Mouse (Mus musculus): ENCODE results near the gene Snapc3.

DNA sequence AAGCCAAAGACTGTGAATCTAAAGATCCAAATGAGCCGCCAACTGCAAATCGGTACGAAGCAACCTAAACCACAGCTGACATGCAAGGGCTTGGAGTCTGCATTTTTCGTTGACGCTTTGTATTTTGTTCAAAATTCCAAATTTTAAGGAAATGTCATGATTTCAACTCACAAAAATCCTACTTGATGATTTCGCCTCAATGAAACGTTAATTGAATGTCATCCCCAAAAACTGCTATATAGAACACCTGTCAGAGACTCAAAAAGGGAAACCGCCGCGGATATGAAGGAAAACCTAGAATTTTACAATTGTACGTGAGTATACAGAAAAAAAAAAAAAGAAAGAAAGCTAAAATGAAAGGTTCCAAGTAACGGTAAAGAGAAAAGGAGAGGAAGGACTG is 67.7 kb downstream of the Snapc3 start:
- no peak for TF ChIP-seq CTCF (IDR thresholded peaks at IDR 0.05; ENCODE audit: control insufficient read depth, insufficient read depth, insufficient replicate concordance, low read depth, low read length)
- no peak for TF ChIP-seq POLR2A (IDR thresholded peaks at IDR 0.05; ENCODE audit: control insufficient read depth, low read depth, low read length)
